Mouse (Mus musculus) activated CD4-positive, CD25-positive, alpha-beta regulatory T cell, adult 4 months (primary cell): ENCODE results near the gene Flg. TPM values are rescaled to one million over a fixed set of nuclear protein-coding genes. Genes with fewer than 3 reads are reported as not detected.

Experiments
- ATAC-seq: one replicate; pipeline ENCODE4 v1.8.0; 2017
- polyA plus RNA-seq, 2 experiments: library from polyadenylated mRNA; unstranded; fragments of 100-300 nt; shearing (Covaris generic); gene quantifications; one replicate each; pipeline ENCODE4 v1.2.1; 2017

Flg gene
- polyA plus RNA-seq: not detected

- no peak for ATAC-seq
Observed at GRCm38 (mm10) chr3:93273223-93273622, at the start of gene Flg. Gene Flg (plus strand): TSS chr3:93273523.

GRCm38 (mm10) chr3:93297542-93297941, 24.2 kb downstream of the Flg start:
- no peak for ATAC-seq

GRCm38 (mm10) chr3:93299832-93300231, 26.5 kb downstream of the Flg start:
- ATAC-seq: no peak

GRCm38 (mm10) chr3:93301896-93302295, 28.6 kb downstream of the Flg start:
- no peak for ATAC-seq

GRCm38 (mm10) chr3:93306142-93306541, 32.8 kb downstream of the Flg start:
- no peak for ATAC-seq

- no peak for ATAC-seq
Observed at GRCm38 (mm10) chr3:93311371-93311770, 38.0 kb downstream of the Flg start.

GRCm38 (mm10) chr3:93314388-93314787, 41.1 kb downstream of the Flg start:
- no peak for ATAC-seq

- no peak for ATAC-seq
Observed at GRCm38 (mm10) chr3:93319449-93319848, 46.1 kb downstream of the Flg start, which contains the start of gene Hrnr. Gene Hrnr (plus strand): TSS chr3:93319749.

GRCm38 (mm10) chr3:93337749-93338148, 64.4 kb downstream of the Flg start:
- no peak for ATAC-seq

- ATAC-seq: no peak
Observed at GRCm38 (mm10) chr3:93340021-93340420, 66.7 kb downstream of the Flg start.

Other genes with a start within 250 kb of the Flg start
- gene Gm4858, start 204.7 kb upstream of the Flg start, polyA plus RNA-seq: not detected
- not detected for gene Crnn, start 128.7 kb upstream of the Flg start, polyA plus RNA-seq
- not detected for gene Flg2, start 76.2 kb upstream of the Flg start, polyA plus RNA-seq
- not detected for gene Hrnr, start 46.2 kb downstream of the Flg start, polyA plus RNA-seq
- under 1 TPM in 1 of 2 experiments, not detected in 1; 0.11 TPM for gene Rptn, start 120.2 kb downstream of the Flg start, polyA plus RNA-seq
- gene Tchh, start 168.8 kb downstream of the Flg start, polyA plus RNA-seq: not detected
- gene Tchhl1, start 195.2 kb downstream of the Flg start, polyA plus RNA-seq: not detected
- 1,000 to 10,000 TPM; 1,103 to 1,136 TPM for gene S100a11, start 247.0 kb downstream of the Flg start, polyA plus RNA-seq